Mouse (Mus musculus) liver, embryonic 12.5 days (tissue): ENCODE data around the gene Ccdc153. TPM values are rescaled to one million over a fixed set of nuclear protein-coding genes. Genes with fewer than 3 reads are reported as not detected.
A peak's percentile ranks its signal among the peaks of the same experiment; 100 is the strongest.

ENCODE experiments used
- ATAC-seq: fragments of 200-750 bp; cut with Nextera tagmentation; 2 replicates; pipeline ENCODE4 v1.8.0; 2017; ENCODE audit warnings: moderate number of reproducible peaks, mild to moderate bottlenecking, moderate library complexity
- H3K27ac ChIP-seq: fragments of 300-500 bp; sonication (generic); 2 replicates; pipeline ENCODE4 v1.5.1; 2016; ENCODE audit warnings: mild to moderate bottlenecking
- H3K27me3 ChIP-seq: fragments of 300-500 bp; sonication (generic); replicated peaks from 2 replicates; pipeline ENCODE4 v1.6.1; 2016; ENCODE audit warnings: mild to moderate bottlenecking, moderate library complexity
- H3K36me3 ChIP-seq: fragments of 300-500 bp; sonication (generic); 2 replicates; pipeline ENCODE4 v1.6.1; 2016; ENCODE audit warnings: mild to moderate bottlenecking, moderate library complexity
- H3K4me1 ChIP-seq: fragments of 300-500 bp; sonication (generic); 2 replicates; pipeline ENCODE4 v1.6.1; 2016
- H3K4me2 ChIP-seq: fragments of 300-500 bp; sonication (generic); 2 replicates; pipeline ENCODE4 v1.6.1; 2016; ENCODE audit warnings: mild to moderate bottlenecking, moderate library complexity
- H3K4me3 ChIP-seq: fragments of 300-500 bp; sonication (generic); 2 replicates; pipeline ENCODE4 v1.5.1; 2016; ENCODE audit warnings: mild to moderate bottlenecking, moderate library complexity
- H3K9ac ChIP-seq: fragments of 300-500 bp; sonication (generic); 2 replicates; pipeline ENCODE4 v1.6.1; 2016; ENCODE audit warnings: mild to moderate bottlenecking, moderate library complexity
- H3K9me3 ChIP-seq: fragments of 300-500 bp; sonication (generic); replicated peaks from 2 replicates; pipeline ENCODE4 v1.6.1; 2016; ENCODE audit warnings: mild to moderate bottlenecking, moderate library complexity
- WGBS: fragments of 180-500 bp; shearing (Covaris S2); methylation state at CpG from one replicate; pipeline ENCODE4 v1.1.7; 2016; ENCODE audit not compliant: insufficient replicate concordance; 5-methylcytosine and 5-hydroxymethylcytosine counted together
- polyA plus RNA-seq: library from polyadenylated mRNA; unstranded; fragments of >200 nt; fragmentation: Nextera tagmentation; extraction: Ambion mirVana; gene quantifications from 2 replicates; pipeline ENCODE4 v1.2.1, GENCODE M21; 2016

Ccdc153 gene
- polyA plus RNA-seq, 1 experiment from 2014 or later = not detected

GRCm38 (mm10) chr9:44288076-44288958, 47.8 kb downstream of the Ccdc153 start, which contains the start of gene Abcg4:
Gene Abcg4 (minus strand): TSS chr9:44288615.
- H3K36me3 ChIP-seq = peaks cover 53% of the 10 kb centered on the region
- 3% methylated on average over 38 of the region's 38 CpGs for WGBS
- H3K27ac ChIP-seq = peak within 1 kb of the TSS; percentile 97
- peaks cover 19% of the 10 kb centered on the region for H3K27me3 ChIP-seq
- peaks cover 65% of the 10 kb centered on the region for H3K4me1 ChIP-seq
- H3K4me2 ChIP-seq = peak within 1 kb of the TSS; percentile 92
- ATAC-seq = peak; percentile 87
- H3K9me3 ChIP-seq = peaks cover 5% of the 10 kb centered on the region
- H3K9ac ChIP-seq = peak within 1 kb of the TSS; percentile 98
- peak within 1 kb of the TSS; percentile 90 for H3K4me3 ChIP-seq

- WGBS = 7% methylated on average over 11 of the region's 11 CpGs
- Histone ChIP-seq H3K9ac (peak overlapping the region; percentile 98), H3K4me3 (peak overlapping the region; percentile 90), H3K9me3 (peaks cover 5% of the 10 kb centered on the region), H3K4me1 (peaks cover 60% of the 10 kb centered on the region), H3K4me2 (peak overlapping the region; percentile 92), H3K36me3 (peaks cover 53% of the 10 kb centered on the region), H3K27me3 (peaks cover 19% of the 10 kb centered on the region), H3K27ac (peak overlapping the region; percentile 97)
- peak; percentile 52 for ATAC-seq
These were observed 48.4 kb downstream of the Ccdc153 start for GRCm38 (mm10) chr9:44288959-44289291.

GRCm38 (mm10) chr9:44292490-44292889, 52.0 kb downstream of the Ccdc153 start:
- Histone ChIP-seq H3K4me2 (no peak overlapping the region), H3K36me3 (peaks cover 75% of the 10 kb centered on the region), H3K4me1 (peaks cover 25% of the 10 kb centered on the region), H3K27me3 (peaks cover 6% of the 10 kb centered on the region; the same call in 1 of the 2 replicates), H3K9me3 (peaks cover 5% of the 10 kb centered on the region), H3K4me3 (no peak overlapping the region), H3K9ac (no peak overlapping the region), H3K27ac (no peak overlapping the region)
- WGBS = 63% methylated on average over 3 of the region's 3 CpGs
- ATAC-seq = no peak

Other genes with a start within 250 kb of the Ccdc153 start
- 0.19 and 0.20 TPM in 2 replicates for gene Thy1, start 197.3 kb upstream of the Ccdc153 start, polyA plus RNA-seq
- gene Usp2, start 173.7 kb upstream of the Ccdc153 start, polyA plus RNA-seq = 1.8 and 3.9 TPM in 2 replicates
- gene Mfrp, start 138.9 kb upstream of the Ccdc153 start, polyA plus RNA-seq = 0.11 TPM in 1 of 2 replicates, not detected in the other
- 0.23 and 0.28 TPM in 2 replicates for gene C1qtnf5, start 133.4 kb upstream of the Ccdc153 start, polyA plus RNA-seq
- not detected in 2 replicates for gene Gm49380, start 127.2 kb upstream of the Ccdc153 start, polyA plus RNA-seq
- 57.6 and 58.7 TPM in 2 replicates for gene Rnf26, start 127.2 kb upstream of the Ccdc153 start, polyA plus RNA-seq
- 6.1 and 6.3 TPM in 2 replicates for gene Mcam, start 106.2 kb upstream of the Ccdc153 start, polyA plus RNA-seq
- 9.5 and 10.0 TPM in 2 replicates for gene Cbl, start 6.6 kb upstream of the Ccdc153 start, polyA plus RNA-seq
- gene Pdzd3, start 10.8 kb downstream of the Ccdc153 start, polyA plus RNA-seq = 0.15 and 0.17 TPM in 2 replicates
- gene Nlrx1, start 27.9 kb downstream of the Ccdc153 start, polyA plus RNA-seq = 3.6 and 4.0 TPM in 2 replicates
- gene Abcg4, start 47.9 kb downstream of the Ccdc153 start, polyA plus RNA-seq = 20.1 and 21.7 TPM in 2 replicates
- gene Hinfp, start 65.0 kb downstream of the Ccdc153 start, polyA plus RNA-seq = 16.2 and 17.2 TPM in 2 replicates
- 12.3 and 13.0 TPM in 2 replicates for gene C2cd2l, start 79.6 kb downstream of the Ccdc153 start, polyA plus RNA-seq
- gene Dpagt1, start 85.3 kb downstream of the Ccdc153 start, polyA plus RNA-seq = 21.9 and 24.0 TPM in 2 replicates
- gene H2afx, start 94.0 kb downstream of the Ccdc153 start, polyA plus RNA-seq = 233 and 239 TPM in 2 replicates
- 1,354 and 1,355 TPM in 2 replicates for gene Hmbs, start 103.6 kb downstream of the Ccdc153 start, polyA plus RNA-seq
- 17.0 and 19.0 TPM in 2 replicates for gene Vps11, start 121.0 kb downstream of the Ccdc153 start, polyA plus RNA-seq
- gene Hyou1, start 138.8 kb downstream of the Ccdc153 start, polyA plus RNA-seq = 24.4 and 26.4 TPM in 2 replicates
- 19.7 and 21.1 TPM in 2 replicates for gene Slc37a4, start 156.2 kb downstream of the Ccdc153 start, polyA plus RNA-seq
- 1,783 and 1,792 TPM in 2 replicates for gene Rps25, start 166.5 kb downstream of the Ccdc153 start, polyA plus RNA-seq
- 77.7 and 79.9 TPM in 2 replicates for gene Trappc4, start 166.9 kb downstream of the Ccdc153 start, polyA plus RNA-seq
- 16.8 and 18.6 TPM in 2 replicates for gene Ccdc84, start 177.9 kb downstream of the Ccdc153 start, polyA plus RNA-seq
- not detected in 2 replicates for gene Foxr1, start 200.5 kb downstream of the Ccdc153 start, polyA plus RNA-seq
- gene Upk2, start 214.3 kb downstream of the Ccdc153 start, polyA plus RNA-seq = not detected in 2 replicates
- gene Bcl9l, start 242.1 kb downstream of the Ccdc153 start, polyA plus RNA-seq = 2.5 and 2.7 TPM in 2 replicates